Mouse (Mus musculus) monocyte, adult 59 days (primary cell): ENCODE results near the gene Treml4. TPM values are rescaled to one million over a fixed set of nuclear protein-coding genes. Genes with fewer than 3 reads are reported as not detected.

Experiments
- total RNA-seq, 2 experiments: library from RNA; stranded (reverse); gene quantifications; one replicate each; pipeline ENCODE4 v1.2.4; 2023

Gene Treml4
- 100 to 1,000 TPM; 470 to 487 TPM for total RNA-seq

DNA sequence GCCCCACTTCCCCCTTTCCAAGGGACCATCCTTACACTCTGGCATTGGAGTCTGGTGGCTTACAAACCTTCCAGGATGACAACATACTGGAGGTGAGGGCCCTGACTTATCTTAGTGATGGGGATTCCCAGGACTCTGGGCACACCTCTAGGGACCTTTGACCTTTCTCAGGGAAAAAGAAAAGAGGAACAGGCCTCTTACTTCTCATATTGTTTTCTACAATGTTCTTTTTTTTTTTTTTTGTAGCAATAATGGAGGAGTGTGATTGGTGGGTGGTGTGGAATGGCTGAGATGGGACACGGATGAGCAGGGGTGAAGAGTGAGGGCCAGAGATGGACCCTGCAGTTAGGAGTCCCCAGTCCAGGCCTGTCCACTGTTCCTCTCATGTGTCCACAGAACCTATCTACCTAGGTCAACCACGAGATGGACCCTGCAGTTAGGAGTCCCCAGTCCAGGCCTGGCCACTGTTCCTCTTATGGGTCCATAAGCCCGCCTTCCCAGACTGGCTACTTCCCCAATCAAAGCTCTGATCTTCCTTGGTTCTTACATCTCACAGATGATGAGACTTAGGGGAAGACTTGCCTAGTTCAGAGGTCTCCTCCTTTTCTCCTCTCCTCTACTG is at the start of gene Treml4:
Treml4 (plus strand) TSS at position 555 of the 622 bp plus-strand sequence.

DNA sequence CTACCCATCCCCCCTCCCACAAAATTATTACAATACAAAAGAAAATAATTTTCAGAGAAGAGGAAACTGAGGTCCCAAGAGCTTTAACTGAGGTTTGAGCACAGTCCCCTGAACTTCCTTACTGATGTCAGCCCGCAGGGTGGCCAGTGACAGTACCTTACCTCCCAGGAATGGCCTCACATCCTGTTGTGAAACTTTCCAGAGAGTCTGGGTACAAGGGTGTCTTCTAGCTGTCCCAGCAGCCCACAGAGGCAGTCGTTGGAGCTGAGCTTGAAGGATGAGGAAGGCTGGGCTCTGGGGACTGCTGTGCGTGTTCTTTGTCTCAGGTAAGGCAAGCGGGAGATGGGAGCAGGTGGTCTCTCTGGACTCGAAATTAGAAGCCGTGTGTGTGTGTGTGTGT is 31.6 kb upstream of the Treml4 start, which contains the start of gene Trem1:
Trem1 (plus strand) TSS at position 251 of the 400 bp plus-strand sequence.

DNA sequence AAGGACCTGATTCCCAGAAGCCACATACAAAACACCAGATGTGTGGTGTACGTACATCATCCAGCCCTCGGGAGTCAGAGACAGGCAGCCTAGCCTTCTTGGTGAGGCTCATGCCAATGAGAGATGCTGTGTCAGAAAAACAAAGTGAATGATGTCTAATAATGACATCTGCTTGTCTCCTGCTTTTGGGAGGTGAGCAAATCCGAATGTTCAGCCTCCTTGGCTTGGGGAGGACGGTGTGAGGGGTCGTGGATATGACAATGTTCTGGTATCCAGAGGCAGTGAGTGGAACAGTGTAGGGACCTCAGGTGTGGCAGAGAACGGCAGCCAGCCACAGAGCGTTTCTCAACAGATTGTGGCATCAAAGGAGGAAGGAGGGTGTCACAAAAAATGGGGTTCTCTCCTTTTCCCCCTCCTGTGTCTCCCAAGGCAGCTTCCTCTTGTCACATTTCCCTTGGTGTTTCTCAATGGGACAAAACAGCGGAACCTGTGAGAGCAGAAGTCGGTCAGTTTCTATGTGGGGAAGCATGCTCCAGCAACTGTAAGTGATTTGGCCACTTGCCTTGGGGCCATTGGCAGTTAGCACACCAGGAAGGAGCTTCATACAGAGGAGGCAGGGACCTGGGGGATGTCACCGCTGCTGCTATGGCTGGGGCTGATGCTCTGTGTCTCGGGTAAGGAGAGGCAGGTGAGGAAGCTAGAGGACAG is 16.7 kb upstream of the Treml4 start, which contains the start of gene Trem3:
Trem3 (plus strand) TSS at position 557 of the 708 bp plus-strand sequence.

DNA sequence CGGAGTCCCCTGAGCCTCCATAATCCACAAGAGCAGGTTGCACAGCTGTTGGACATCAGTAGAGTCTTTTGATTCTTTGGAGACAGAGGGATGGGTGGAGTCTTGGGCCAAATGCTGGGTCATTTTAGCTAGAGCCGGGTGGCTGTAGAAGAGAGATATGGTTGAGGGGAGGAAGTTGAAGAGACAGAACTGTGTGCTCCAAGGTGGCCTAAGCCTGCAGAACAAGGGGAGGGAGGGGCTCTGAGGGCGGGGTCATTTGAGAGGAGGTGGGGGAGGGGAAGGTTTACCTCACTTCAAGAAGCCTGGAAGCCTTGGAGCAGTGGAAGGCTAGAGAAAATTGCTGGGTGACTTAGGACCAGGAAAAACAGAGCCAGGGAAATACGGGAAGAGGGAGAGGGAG is 35.1 kb downstream of the Treml4 start, which contains the start of gene Treml2:
Treml2 (plus strand) TSS at position 296 of the 400 bp plus-strand sequence.

GRCm38 (mm10) chr17:48315905-48316579 is 51.9 kb downstream of the Treml4 start, which contains the start of gene B430306N03Rik:
Gene B430306N03Rik (plus strand): TSS chr17:48316141.

Other genes with a start within 250 kb of the Treml4 start
- gene 1700122O11Rik, start 226.0 kb upstream of the Treml4 start, total RNA-seq = not detected
- not detected for gene 1700067P10Rik, start 175.0 kb upstream of the Treml4 start, total RNA-seq
- gene 9830107B12Rik, start 118.0 kb upstream of the Treml4 start, total RNA-seq = 10 to 100 TPM; 16.6 to 21.2 TPM
- 10 to 100 TPM; 28.2 to 34.5 TPM for gene A530064D06Rik, start 97.0 kb upstream of the Treml4 start, total RNA-seq
- 100 to 1,000 TPM; 130 to 138 TPM for gene Trem1, start 31.5 kb upstream of the Treml4 start, total RNA-seq
- 100 to 1,000 TPM; 138 to 143 TPM for gene Trem3, start 16.5 kb upstream of the Treml4 start, total RNA-seq
- gene Treml2, start 35.2 kb downstream of the Treml4 start, total RNA-seq = 1 to 10 TPM; 6.4 to 8.9 TPM
- gene B430306N03Rik, start 51.8 kb downstream of the Treml4 start, total RNA-seq = 10 to 100 TPM; 30.5 to 42.2 TPM
- 10 to 100 TPM; 31.5 to 31.9 TPM for gene Trem2, start 82.1 kb downstream of the Treml4 start, total RNA-seq
- 1 to 10 TPM; 1.6 to 3.2 TPM for gene Treml1, start 95.6 kb downstream of the Treml4 start, total RNA-seq
- 100 to 1,000 TPM; 106 to 110 TPM for gene Nfya, start 145.6 kb downstream of the Treml4 start, total RNA-seq
- 10 to 100 TPM; 18.1 to 23.8 TPM for gene Oard1, start 145.7 kb downstream of the Treml4 start, total RNA-seq
- gene Apobec2, start 168.6 kb downstream of the Treml4 start, total RNA-seq = not detected
- gene Tspo2, start 187.2 kb downstream of the Treml4 start, total RNA-seq = not detected
- gene Unc5cl, start 190.6 kb downstream of the Treml4 start, total RNA-seq = not detected